Mouse (Mus musculus): ENCODE measurements around the gene Kdm6b. TPM values are rescaled to one million over a fixed set of nuclear protein-coding genes. Genes with fewer than 3 reads are reported as not detected.

Gene Kdm6b
- polyA plus RNA-seq, 1 experiment = 7.3 TPM

DNA sequence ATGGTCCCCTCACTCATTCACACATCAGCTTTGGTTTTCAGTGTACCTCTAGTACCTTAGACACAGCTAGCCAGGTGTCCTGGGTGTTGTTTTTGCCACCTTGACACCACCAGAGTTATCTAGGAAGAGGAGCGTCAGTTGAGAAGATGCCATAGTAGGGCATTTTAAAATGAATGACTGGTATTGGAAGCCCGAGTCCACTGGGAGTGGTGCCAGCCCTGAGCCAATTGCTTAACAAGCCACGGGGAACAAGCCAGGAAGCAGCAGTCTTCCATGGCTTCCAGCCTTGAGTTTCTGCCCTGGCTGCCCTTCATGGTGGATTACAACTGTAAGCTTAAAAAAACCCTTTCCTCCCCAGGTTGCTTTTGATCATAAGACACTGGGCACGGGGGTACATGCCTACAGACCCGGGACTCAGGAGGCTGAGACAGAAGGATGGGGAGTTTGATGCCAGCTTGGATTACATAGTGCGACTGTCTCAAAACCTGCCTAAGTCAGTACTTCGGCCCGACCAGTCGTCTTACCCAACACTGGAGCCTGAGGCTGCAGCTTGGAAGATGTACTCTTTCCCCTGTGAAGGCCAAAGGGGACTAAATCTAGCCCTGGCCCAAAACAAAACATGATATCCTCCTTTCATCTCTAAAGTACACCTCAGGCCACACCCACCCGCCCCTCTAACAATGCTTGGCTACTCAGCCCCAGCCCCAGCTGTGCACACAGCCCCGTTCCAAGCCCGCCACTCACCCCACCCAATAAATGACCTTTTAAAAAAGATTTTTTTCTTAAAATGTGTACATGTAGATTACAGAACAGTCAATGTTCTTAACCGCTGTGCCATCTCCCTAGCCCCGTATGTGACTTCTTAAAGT lies 23.7 kb downstream of the Kdm6b start:
- DNase-seq (ENCODE audit: low read depth) = no peak

DNA sequence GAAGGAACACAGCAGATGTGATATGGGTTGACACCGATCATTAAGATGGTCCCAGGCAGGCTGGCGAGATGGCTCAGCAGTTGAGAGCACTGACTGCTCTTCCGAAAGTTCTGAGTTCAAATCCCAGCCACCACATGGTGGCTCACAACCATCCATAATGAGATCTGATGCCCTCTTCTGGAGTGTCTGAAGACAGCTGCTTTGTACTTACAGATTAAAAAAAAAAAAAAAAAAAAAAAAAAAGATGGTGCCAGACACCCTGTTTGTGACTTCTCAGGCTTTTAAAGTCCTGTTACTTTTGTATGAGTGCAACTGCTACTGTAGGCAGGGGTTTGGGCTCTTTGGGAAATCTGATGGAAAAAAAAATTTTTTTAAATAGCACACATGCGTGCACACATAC lies 24.8 kb downstream of the Kdm6b start:
- no peak for DNase-seq (ENCODE audit: low read depth)

DNA sequence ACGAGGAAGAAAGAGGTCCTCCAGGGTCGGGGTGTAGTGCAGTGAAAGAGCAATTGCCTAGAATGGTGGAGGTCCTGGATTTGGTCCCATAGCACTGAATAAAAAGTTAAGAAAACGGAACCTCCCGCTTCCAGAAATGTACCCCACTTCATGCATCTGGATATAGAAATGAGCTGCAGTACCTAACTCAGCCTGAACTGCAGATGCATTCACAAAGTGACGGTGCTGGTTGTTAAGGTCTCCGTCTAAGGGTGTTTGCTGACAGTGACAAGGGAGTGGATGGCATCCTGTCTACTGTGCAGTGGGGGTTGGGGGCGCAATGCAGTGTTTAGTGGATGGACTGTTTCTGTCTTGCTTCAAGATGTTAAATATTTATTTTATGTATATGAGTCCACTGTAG lies 26.7 kb downstream of the Kdm6b start:
- DNase-seq (ENCODE audit: low read depth) = no peak

DNA sequence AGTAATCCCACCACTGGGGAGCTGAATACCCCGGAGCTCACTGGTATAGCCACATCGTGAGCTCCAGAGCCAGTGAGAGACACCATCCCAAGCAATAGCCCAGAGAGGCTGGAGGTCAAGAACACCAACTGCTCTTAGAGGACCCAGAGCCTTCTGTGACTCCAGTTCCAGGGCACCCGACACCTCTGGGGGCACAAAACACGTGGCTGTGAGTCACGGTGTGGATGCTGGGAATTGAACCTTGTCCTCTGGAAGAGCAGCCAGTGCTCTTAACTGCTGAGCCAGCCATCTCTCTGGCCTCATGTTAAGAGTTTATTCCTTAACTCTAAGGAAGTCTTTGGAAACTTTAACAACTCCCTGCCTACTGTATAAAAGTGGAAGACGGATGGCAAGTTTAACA lies 28.5 kb downstream of the Kdm6b start:
- DNase-seq (ENCODE audit: low read depth) = no peak

DNA sequence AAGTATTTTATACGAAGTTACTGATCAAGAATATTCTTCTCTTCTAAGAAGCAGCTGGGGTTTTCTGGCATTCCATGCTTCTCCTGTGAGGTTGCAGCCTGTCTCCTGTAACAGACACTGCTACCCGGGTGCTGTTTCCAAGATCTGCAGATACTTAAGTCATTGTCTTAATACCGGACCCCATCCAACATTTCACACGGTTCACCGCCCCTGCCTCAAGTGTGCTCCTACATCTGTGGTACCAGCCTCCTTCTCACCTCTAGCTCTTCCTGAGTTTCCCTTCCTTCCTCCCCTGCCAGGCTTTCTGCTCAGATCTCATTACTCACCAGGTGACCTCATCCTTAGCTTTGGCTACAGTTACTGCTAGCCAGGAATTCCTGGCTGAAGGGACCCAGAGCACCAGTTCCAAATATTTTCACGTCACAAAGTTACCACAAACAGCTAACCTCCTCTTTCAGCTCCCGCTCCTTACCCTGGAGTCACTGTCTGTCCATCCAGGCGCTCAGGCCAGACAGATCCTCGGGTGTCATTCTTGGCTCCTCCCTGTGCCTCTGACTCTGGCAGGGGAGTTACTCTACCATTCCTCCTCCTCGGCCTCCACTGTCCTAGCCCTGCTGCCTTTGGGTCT lies 30.9 kb downstream of the Kdm6b start:
- DNase-seq (ENCODE audit: low read depth) = no peak

DNA sequence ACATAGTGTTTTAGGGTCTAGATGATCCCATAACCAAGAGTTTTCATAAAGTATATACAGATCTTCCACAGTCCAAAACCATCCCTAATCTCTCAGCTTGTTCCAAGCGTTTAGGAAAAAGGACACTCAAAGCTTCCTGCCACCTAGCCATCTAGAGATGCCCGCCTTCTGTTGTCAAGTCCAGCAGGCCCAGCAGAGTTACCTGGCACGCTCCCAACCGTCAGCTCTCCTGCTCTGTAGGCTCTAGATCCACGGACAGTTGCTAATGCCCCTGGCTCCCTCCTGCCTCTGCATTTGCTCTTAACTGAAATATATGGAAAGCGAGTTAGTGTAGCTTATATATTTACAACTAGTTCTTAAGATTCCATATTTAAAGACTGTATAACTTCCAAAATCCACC lies 32.1 kb downstream of the Kdm6b start:
- DNase-seq (ENCODE audit: low read depth) = no peak

DNA sequence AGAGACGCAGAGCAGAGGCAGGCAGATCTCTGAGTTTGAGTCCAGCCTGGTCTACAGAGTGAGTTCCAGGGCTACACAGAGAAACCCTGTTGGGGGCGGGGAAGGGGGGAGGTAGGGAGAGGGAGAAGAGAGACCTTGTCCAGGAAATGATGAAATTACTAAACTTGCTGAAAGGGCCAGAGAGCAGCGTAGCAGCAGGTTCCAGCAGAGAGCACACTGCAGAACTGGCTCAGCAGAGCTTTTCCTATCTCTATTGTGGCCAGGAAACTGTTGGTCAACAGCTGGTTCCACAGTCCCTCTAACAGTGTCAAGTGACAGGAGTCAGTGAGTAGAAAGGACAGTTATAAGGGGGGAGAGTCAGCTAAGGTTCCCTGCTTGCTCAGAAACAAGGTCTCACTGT lies 33.9 kb downstream of the Kdm6b start:
- no peak for DNase-seq (ENCODE audit: low read depth)

DNA sequence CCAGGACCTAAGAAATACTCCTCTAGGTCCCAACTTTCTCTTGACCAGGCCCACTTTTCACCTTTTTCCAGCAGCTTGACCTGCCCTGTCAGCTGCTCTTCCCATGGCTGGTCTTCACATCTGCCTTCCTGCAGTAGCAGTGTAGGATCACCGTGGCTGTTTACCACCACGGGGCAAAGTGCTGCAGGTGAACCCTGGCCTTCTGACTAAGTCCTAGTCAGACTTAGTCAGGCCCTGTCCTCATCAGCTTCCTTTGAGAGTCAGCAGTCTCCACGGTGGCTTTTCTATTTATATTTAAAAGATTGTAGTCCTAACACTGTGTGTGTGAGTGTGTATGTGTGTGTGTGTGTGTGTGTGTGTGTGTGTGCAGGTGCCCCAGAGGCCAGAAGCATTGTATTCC lies 35.7 kb downstream of the Kdm6b start:
- DNase-seq (ENCODE audit: low read depth) = no peak

DNA sequence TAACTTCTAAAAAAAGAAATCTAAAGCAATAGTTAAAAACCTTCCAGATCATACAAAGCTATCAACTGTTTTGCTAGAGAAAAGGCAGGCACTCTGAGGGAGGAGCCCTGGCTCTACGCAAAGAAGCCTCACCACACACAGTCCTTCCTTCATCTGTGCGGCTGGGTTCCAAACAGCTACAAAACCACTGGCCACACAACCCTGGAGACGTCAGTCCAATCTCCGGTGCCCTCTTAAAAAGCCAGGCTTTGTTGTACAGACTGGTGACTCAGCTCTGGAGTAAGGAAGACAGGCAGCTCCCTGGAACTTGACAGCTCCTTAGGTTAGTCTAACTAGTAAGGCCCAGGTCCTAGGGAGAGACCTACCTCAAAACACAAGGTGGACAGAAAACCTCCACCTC lies 37.8 kb downstream of the Kdm6b start:
- DNase-seq (ENCODE audit: low read depth) = no peak

DNA sequence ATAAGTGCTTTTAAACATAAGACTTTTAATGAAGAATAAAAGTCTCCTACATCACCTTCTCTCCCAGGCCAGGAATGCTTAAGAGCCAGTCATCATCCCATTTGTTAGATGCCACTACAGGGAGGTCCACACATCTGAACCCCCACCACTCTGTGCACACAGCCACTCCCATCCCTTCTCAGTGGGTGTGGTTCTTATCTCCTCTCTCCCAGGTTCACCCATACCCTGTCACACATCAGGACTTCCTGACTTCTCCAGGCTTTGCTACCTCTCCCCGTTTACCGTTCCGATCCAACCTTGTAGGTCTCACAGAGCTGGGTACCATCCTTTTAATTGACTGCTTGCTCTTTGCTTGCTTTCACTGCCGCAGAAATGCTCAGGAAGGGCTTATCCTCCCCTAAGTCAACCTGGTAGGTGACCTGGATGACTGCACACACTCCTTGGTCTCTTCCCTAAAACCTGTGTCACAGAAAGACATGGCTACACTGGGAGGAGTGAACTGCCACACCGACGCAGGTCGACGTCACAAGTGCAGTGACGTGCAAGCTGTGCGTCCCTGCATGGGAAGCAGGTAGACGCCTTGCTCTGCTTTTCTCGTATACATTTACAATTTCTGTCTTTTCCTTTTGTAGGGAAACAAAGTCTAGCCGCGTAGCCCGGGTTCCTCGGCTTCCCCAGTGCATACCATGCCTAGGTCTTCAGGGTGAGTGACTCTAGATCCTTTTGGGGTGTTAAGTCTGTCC lies 40.1 kb downstream of the Kdm6b start:
- no peak for DNase-seq (ENCODE audit: low read depth)

DNA sequence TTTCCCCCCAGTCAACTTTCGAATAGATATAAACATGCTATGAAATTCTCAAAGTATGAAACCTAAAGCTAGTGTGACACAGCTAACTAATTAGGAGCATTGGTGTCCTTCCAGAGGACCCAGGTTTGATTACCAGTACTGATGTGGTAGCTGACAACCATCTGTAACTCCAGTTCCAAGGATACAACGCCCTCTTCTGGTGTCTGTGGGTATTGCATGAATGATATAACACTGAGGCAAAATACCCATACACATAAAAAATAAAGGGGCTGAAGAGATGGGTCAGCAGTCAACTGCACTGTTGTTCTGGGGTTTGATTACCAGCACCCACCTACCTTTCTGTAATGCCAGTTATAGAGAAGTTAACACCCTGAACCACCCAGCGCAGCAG lies 40.7 kb downstream of the Kdm6b start:
- no peak for DNase-seq (ENCODE audit: low read depth)

DNA sequence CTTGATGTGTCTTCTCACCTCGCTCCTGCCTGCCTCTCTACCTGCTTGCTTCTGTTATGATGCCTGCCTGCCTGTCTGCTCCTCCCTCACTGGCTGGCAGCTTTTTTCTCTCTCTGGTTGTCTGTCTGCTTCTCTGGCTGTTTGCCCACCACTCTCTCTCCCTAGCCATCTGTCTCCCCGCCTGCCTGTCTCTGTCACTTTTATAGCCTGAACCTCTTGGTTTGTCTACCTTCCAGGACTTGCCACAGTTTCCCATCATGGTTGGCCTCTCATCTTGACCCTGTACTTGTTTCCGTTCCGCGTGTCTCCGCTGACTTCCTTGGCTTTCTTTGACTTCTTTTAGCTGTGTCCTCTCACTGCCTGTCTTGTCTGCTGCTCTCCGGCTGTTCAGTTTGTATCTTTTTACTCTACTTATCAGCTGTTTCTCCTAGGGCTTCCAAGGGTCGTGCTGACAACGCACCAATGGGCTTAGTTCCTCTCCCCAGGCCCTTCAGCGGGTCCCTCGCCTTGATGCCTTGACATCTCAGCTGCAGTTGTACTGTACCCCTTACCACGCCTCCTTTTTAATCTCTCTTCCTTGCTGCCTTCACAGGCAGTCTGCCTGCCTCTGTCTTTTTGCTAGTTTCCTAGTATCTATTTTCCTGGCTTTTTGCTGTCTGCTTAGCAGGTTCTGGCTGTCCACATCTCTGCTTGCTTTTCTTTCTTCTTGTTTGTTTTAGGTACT lies 41.3 kb downstream of the Kdm6b start:
- DNase-seq (ENCODE audit: low read depth) = no peak

DNA sequence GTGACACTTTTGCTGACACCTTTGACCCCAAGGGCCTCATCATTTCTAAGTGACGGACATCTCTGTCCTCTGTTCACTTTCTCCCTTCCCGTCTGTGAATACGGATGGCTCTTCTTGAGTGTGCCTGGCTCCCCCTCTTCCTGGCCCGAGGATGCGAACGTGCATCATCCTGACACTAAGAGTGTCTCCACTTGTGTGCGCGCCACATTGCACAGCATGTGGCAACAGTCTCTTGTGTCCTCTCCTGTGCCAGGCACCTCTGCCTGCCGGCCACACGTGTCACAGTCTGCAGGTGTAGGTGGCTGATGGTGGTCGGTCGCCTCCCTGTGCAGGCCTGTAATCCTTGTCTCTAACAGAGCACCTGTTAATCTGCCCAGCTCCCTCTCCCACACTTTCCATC lies 41.9 kb downstream of the Kdm6b start:
- no peak for DNase-seq (ENCODE audit: low read depth)

DNA sequence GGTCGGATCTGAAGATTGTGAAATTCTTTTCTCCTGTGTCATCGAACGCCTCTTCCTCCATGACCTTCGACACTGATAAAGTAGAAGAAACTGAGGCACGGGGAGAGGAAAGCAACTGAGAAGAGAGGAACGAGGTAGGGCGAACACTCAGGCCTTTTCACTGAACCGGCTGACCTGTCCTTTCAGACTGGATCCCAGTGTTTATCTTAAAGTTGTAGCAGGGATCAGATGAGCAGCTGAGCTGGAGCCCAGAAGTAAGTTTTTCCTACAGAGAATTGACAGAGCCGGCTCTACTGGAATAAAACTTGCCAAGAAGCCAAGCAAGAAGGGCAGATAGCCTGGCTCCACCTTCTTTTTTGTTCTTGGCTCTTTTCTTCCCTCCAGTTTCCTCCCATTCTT lies 42.7 kb downstream of the Kdm6b start:
- no peak for DNase-seq (ENCODE audit: low read depth)

DNA sequence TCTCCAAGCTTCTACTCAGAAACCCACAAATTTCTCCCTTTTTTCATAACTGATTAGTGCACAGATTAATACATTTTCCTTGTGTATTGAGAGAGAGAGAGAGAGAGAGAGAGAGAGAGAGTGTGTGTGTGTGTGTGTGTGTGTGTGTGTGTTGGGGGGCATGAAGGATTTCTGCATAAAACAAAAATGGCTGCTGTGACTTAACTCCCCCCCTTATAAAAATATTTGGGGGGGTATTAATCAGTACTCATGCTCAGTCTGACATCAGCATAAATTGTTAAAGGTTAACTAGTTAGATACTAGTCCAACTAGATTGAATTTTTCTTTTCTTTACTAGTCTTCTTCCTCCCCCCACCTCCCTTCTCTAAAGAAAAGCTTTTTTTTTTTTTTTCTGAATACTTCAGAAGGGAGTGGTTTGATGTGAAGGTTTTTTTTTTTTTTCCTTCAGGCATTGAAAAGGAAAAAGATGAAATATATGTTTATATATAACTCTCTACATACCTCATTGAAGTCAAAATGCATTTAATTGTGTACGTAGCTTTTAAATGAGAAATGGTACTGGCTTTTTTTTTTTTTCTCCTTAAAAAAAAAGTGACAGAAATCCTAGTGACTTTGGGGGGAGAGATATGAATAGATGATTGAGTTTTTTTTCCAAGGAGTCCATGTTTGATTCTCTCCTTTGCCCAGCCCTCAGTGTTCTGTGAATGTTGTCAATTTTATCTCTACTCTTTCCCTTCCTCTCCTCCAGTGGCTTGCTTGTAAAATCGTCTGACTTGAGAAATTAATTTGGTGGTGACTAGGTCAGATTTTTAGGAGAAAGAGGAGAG lies 43.3 kb downstream of the Kdm6b start:
- DNase-seq (ENCODE audit: low read depth) = no peak

DNA sequence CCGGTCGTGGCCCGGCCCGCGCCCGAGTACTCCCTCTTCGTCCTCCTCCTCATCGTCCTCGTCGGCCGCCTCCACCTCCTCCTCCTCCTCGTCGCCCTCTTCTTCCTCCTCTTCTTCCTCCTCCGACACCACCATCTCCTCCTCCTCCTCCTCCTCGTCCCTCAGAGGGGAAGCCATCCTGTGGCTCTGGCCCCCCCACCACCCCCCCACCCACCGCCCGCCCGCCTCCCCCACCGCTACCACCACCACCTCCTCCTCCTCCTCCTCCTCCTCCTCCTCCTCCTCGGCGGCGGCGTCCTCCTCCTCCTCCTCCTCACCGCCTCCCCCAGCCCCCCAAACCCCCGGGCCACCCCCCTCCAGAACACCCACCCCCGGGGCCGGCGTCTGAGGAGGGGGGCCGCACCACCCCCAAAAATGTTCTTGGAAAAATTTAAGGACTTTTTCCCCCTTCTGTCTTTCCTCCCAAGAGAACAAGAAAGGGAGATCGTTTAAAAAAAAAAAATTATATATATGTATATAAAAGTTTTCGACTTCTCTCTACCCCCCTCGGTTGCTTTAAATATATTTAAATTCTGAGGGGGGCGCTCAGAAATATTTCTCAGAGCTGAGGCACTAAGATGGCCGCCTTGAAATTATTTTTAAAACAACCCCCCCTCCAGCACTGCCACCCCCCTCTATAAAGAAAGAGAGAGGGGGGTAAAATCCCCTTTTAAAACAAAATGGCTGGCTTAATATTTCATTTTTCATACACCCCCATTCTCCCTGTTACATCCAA lies 44.1 kb downstream of the Kdm6b start, which contains the start of gene Chd3:
Chd3 (minus strand) TSS at position 192 of the 775 bp plus-strand sequence.
- DNase-seq (ENCODE audit: low read depth) = no peak

DNA sequence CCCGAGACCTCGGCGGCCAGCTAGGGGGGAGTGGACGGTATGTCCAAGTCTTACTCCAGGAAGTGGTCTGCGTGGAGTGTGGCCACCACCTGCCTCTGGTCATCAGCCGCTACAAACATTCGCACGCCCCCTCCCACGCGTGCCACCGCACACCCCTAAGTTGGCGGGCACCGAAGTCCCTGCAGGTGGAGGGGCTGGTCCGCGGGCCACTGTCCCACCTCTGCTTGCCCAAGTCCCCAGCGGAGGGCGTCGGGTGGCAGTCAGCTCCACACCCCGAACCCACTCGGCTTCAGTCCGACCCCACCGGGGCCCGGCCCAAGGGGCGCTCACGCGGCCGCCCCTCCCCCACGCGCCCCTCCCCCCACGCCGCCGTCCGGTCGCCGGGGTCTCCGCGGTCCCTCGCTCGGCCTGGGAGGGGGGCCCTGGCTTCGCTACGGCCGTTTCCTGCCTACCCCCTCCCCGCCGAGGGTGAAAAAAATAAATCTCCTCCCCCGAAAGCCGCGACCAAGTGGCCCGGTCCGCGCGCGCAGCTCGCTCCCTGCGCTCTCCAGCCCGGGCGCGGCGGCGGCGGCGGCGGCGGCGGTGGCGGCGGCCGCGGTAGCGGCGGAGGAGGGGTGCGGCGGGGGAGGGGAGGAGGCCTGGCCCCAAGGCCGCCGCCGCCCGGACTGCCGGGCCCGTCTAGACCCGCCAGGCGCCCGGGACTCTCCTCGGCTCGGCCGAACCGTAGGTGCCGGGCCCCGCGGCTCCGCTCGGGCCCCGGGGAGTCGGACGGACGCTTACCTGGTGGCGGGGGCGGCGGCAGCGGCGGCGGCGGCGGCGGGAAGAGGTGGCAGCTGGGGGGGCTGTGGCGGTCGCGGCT lies 44.9 kb downstream of the Kdm6b start:
- DNase-seq (ENCODE audit: low read depth) = no peak

DNA sequence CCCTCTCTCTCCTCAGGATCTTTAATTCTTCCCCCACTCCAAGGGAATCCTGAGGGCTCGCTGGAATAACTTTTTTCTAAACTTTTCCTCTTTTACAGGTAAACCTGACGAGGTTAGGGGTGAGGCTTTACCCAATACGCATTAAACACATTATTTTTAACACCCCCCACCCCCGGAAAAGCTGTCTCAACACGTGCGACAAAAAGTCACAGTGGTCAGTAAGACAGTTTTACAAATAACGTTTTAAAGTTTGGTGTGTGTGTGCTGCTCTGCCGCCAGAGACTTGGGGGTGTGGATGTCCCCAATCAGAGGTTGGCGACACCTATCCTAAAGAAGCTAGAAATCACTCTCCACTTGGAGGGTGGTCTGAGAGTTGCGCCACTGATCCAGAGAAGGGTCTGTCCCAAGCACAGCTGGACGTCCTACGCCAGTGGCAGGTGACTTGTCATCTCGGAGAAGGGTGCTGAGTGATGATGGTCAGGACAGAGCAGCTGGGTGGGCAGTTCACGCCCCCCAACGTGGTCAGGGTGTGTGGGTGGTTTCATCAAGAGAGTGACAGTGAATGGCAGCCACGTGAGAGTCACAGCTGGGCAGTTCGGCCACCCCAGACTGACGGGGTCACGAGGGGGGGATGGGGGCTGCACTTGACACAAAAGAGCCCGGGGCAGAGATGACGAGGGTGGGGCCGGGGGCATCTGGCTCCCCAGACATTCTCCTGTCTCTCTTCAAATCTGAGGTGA lies 45.7 kb downstream of the Kdm6b start:
- no peak for DNase-seq (ENCODE audit: low read depth)
